Mouse (Mus musculus): ENCODE results near the gene Tsga10ip.

Tsga10ip gene

DNA sequence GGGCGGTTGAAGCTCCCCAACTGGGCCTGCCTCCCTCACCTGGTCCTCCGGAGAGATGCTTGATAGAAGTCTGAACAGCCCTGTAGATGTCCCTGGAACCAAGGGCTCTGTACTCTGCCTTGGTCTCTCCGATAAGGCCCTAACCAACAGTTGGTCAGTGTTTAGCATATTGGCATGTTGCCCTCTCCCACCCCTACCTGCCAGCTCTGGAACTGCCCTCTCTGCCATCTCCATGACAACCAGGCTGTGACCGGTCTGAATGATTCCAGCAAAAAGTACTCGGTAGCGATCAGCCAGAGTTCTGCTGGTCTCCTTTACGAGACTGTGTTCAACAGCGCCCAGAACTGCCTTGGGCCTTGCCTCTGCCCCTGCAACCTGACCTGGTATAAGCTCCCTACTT, at the start of gene Tsga10ip:
Gene Tsga10ip (minus strand): TSS at position 234 of the 400 bp plus-strand sequence.
- DNase-seq (ENCODE audit: low read depth, low spot score), result no peak

- DNase-seq (ENCODE audit: low read depth, low spot score), result peak; percentile 86
Measured at GRCm38 (mm10) chr19:5451766-5452165, 49.4 kb upstream of the Tsga10ip start.

DNA sequence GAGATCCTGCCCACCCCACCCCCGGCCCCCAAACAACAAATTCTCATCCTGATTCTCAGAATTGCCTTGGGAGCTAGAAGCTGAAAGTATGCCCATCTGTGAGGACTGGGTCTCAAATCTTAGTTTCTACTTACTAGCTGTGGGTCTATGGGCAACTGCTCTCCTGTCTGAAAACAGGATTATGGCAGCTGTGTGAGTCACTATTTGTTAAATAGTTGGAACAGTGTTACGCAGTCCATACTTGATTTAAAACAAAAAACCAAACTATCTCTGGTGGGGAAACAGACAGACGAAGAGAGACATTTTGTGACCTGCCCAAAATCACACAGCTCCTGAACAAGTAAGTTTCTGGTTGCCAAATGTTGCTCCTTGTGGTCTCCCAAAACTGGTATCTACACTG, 47.3 kb upstream of the Tsga10ip start:
- peak; percentile 65 for DNase-seq (ENCODE audit: low read depth, low spot score)

DNA sequence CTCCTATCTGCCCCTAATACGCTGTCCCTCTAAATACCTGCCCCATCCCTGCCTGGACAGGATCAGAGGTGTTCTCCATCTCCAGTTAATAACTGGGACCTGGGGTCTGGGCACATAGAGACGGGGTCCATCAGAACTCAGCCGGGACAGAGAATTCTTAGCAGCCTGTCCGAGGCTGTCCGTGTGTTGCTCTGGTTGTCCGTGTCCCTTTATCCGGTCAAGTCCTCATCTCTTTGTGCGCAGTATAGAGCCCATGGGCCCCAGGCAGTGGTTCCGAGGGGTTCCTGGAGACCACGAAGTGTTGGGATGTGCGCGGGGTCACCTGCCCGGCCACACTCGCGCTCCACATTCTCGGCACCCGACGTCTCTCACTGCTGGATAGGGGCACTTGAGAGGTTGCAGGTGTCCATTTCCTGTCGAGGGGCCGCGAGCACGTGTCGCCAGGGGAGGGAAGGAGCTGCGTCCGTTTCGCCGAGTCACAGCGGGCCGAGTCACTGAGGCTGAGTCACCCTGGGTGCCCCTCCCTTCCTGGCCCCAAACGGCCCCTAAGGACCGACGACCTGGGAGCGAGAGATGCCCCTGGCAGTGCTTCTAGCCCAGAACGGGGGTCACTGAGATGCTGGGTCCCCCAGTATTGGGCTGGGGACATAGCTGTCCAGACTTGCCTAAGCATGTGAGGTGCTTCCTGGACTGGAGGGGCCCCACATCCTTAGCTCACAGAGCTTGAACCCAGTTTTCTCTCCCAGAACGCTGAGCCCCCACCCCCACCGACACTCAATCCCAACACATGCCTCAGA, 46.2 kb upstream of the Tsga10ip start:
- peak; percentile 80 for DNase-seq (ENCODE audit: low read depth, low spot score)

DNA sequence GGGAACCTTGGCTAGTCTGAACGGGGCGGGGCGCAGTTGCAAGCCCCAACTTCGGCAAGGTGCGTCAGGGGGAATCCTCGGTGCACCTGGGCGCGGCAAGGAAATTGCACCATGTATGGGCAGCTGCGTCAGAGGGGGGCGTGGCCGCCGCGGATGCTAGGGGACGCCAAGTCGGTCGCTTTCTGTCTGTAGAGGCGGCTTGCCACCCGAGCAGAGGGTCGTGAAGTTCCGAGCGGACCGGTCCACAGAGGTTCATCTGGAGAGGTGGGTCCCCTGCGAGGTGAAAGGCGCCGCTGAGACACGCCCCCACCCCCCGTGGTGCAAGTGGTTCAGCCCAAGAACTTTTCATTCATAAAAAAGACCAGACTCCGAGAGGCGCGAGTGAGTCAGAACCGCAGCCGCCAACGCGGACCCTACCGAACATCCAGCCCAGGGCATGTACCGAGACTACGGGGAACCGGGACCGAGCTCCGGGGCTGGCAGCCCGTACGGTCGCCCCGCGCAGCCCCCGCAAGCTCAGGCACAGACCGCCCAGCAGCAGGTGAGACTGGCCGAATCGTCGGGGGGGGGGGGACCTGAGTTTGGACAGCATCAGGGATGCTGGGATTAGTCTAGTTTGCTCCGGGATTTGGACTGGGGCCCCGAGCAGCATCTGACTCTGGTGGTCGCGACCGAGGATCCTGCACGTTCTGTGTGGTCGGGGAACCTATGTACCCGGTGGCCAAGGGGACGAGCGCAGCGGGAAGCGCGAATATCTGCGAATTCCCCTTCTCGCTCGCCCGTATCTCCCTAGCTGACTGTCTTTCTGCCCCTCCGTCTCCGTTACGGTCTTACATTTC, 45.4 kb upstream of the Tsga10ip start, which contains the start of gene Fosl1:
Gene Fosl1 (plus strand): TSS at position 33 of the 839 bp plus-strand sequence.
- peak; percentile 85 for DNase-seq (ENCODE audit: low read depth, low spot score)

DNA sequence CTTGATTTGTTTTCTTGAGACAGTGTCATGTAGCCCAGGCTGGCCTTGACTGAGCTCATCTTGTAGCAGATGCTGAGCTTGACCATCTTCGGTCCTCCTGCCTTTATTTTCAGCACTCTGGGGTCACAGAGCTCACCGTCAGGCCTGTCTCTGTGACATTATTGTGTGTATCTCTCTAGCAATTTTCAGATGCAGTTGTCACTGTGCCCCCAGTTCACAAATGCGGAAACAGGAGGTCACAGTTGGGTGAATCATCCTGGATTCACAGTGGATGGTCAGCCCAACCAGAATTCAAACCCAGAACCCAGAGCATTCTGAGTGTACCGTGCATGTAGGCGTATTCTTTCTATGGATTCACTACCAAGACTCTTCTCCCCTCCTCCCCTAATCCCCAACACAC, 43.4 kb upstream of the Tsga10ip start:
- DNase-seq (ENCODE audit: low read depth, low spot score), result no peak

- DNase-seq (ENCODE audit: low read depth, low spot score), result peak; percentile 98
Measured at GRCm38 (mm10) chr19:5444954-5445353, 42.6 kb upstream of the Tsga10ip start.

- peak; percentile 84 for DNase-seq (ENCODE audit: low read depth, low spot score)
Measured at GRCm38 (mm10) chr19:5444371-5444908, 42.1 kb upstream of the Tsga10ip start.

- DNase-seq (ENCODE audit: low read depth, low spot score), result peak; percentile 68
Measured at GRCm38 (mm10) chr19:5433951-5434350, 31.6 kb upstream of the Tsga10ip start.

GRCm38 (mm10) chr19:5432992-5433852, 30.9 kb upstream of the Tsga10ip start:
- peak; percentile 97 for DNase-seq (ENCODE audit: low read depth, low spot score)

GRCm38 (mm10) chr19:5431911-5432464, 29.7 kb upstream of the Tsga10ip start:
- DNase-seq (ENCODE audit: low read depth, low spot score), result peak; percentile 94

GRCm38 (mm10) chr19:5430408-5430807, 28.1 kb upstream of the Tsga10ip start:
- peak; percentile 49 for DNase-seq (ENCODE audit: low read depth, low spot score)

GRCm38 (mm10) chr19:5429806-5430205, 27.5 kb upstream of the Tsga10ip start:
- DNase-seq (ENCODE audit: low read depth, low spot score), result peak; percentile 98

DNA sequence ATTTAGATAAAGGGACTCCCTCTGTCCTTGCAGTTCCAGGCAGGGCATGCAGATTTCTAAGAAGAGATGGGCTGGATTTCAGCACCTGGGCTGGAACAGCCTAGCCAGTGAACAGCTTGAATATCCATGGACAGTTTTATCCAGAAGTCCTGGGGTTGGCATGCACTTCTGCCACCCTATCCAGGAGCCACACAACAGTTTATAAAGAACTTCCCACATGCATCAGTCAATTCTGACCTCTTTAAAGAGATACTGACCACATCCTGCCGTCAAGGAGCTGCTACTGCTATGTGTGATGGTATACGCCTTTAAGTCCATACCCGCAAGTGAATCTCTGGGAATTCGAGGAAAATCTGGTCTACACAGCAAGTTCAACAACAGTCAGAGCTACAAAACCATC, 26.9 kb upstream of the Tsga10ip start:
- DNase-seq (ENCODE audit: low read depth, low spot score), result peak; percentile 83

DNA sequence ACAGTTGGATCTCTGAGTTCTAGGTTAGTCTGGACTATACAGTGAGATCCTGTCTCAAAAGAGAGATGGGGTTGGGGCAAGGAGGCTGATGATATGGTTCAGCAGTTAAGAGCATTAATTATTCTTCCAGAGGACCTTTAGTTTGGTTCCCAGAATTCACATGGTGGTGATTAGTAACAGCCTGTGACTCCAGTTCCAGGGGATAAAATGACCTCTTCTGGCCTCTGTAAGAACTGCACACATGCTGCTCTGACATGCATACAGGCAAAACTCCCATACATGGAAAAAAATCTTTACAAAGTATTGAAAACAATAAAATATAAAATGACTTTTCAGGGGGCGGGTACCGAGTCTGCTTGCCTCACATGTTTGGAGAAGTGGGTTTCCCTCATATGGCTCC, 25.8 kb upstream of the Tsga10ip start:
- DNase-seq (ENCODE audit: low read depth, low spot score), result peak; percentile 87

DNA sequence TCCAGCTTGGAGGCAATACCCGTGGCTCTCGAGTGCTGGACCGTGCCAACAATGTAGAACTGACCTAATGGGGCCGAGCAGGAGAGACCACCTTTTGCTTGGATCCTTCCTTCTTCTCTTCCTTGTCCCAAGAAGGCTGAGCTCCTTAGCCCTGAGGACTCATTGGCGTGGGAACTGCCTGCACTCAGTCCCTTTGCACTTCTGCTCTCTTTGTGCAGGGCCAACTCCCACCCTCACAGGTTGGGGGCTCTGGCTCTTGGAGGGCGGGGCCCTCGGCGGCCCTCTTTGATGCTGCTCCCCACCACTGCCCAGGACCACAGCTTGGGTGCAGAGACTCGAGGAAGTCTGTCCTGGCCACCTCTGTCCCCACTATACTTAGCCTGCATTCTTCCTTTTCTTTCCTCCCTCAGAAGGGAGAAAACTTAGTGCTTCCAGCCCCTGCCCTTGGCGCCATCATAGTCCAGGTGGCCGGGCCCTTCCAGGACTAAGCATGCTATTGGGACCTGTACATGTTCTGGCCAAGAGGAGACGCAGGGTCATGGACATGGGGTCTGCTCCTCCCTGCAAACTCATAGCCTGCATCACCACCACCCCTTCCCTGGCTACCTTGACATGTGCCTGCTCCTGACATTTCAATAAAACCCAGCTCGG, 24.4 kb upstream of the Tsga10ip start:
- no peak for DNase-seq (ENCODE audit: low read depth, low spot score)

DNA sequence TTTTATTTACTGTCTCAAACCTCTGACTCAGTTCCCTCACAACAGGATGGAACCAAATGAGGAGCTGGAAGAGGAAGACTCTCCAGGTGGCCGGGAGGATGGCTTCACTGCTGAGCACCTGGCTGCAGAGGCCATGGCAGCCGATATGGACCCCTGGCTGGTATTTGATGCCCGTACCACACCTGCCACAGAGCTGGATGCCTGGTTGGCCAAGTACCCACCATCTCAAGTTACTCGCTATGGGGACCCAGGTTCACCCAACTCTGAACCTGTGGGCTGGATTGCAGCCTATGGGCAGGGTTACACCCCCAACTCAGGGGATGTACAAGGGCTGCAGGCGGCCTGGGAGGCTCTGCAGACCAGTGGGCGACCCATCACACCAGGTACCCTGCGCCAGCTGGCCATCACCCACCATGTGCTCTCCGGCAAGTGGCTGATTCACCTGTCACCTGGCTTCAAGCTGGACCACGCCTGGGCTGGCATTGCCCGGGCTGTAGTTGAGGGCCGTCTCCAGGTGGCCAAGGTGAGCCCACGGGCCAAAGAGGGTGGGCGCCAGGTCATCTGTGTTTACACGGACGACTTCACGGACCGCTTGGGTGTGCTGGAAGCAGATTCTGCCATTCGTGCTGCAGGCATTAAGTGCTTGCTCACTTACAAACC, 23.7 kb upstream of the Tsga10ip start:
- no peak for DNase-seq (ENCODE audit: low read depth, low spot score)

DNA sequence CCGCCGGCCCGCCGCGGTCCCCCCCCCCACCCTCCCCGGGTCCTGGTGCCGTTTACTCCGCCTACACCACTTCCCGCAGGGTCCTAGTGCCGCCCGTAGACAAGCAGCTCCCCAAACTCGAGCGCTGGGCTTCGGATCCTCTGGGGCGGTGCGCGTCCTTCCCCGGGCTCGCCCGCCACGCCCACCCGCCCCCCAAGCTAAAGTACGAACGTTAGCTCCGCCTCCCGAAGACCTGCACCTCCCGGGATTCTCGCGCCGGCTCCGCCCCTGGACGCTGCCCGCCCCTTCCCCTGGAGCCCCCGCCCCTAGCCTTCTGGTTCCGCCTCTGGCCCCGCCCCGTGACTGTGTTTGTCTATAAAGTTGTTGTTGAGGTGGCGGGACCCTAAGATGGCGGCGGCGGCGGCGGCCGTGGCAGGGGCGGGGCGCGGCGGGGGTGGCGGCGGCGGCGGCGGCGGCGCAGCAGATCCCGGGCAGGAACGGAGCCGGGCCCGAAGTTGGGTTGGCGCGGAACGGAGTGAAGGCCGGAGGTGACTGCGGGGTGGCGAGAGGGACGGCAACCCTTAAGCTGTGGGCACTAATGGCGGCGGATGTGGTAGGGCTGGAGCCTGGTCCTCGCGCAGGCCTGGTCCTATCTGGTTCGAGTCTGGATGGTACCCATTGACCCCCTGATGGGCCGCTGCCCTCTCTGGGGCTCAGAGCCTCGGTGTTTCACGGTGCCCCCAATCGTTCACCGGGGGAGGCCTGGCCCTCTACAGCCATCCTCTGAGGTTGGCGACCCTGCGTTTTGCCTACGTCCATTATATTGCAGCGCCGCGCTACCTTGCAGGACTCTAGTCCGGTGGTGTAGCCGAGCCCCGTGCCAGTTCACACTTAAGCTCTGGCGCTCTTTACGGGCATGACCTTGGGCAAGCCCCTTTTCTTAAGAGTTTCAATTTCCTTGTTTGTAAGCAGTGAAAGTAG, 22.7 kb upstream of the Tsga10ip start, which contains the start of the genes Drap1 and AI837181:
Gene Drap1 (minus strand): TSS at position 198 of the 960 bp plus-strand sequence.
Gene AI837181 (plus strand): TSS at position 363 of the 960 bp plus-strand sequence.
- DNase-seq (ENCODE audit: low read depth, low spot score), result peak; percentile 98
